Mouse (Mus musculus) liver, adult 2 months (tissue): ENCODE results near the gene Slc25a51. TPM values are rescaled to one million over a fixed set of nuclear protein-coding genes. Genes with fewer than 3 reads are reported as not detected.

Experiments
- DNase-seq: peaks from one replicate; pipeline ENCODE4 v3.0.0-alpha.2; 2011; ENCODE audit warnings: low read depth, low spot score; ENCODE audit errors: extremely low read depth
- H3K27ac ChIP-seq: fragments of 200-500 bp; replicated peaks from 2 replicates; pipeline ENCODE4 v1.5.1; 2012; ENCODE audit warnings: low read depth, mild to moderate bottlenecking, control low read depth, inconsistent platforms, low read length; ENCODE audit not compliant: insufficient read depth
- H3K27me3 ChIP-seq: fragments of 200-500 bp; 2 replicates; pipeline ENCODE4 v1.6.1; 2012; ENCODE audit warnings: mild to moderate bottlenecking, moderate library complexity, low read length, inconsistent platforms; ENCODE audit not compliant: control insufficient read depth, insufficient read depth
- H3K36me3 ChIP-seq: fragments of 200-500 bp; 2 replicates; pipeline ENCODE4 v1.6.1; 2012; ENCODE audit warnings: low read length, inconsistent platforms; ENCODE audit not compliant: control insufficient read depth, insufficient read depth
- H3K4me1 ChIP-seq: fragments of 200-500 bp; 2 replicates; pipeline ENCODE4 v1.6.1; 2011; ENCODE audit warnings: low read length; ENCODE audit not compliant: control insufficient read depth, insufficient read depth
- H3K4me3 ChIP-seq: fragments of 200-500 bp; 2 replicates; pipeline ENCODE4 v1.5.1; 2011; ENCODE audit warnings: low read depth, mild to moderate bottlenecking, control low read depth, low read length, moderate library complexity; ENCODE audit not compliant: insufficient read depth
- H3K79me2 ChIP-seq: fragments of 200-500 bp; 2 replicates; pipeline ENCODE4 v1.6.1; 2012; ENCODE audit warnings: inconsistent platforms, mild to moderate bottlenecking, low read length, moderate library complexity; ENCODE audit not compliant: control insufficient read depth, insufficient read depth
- H3K9ac ChIP-seq: fragments of 200-500 bp; 2 replicates; pipeline ENCODE4 v1.6.1; 2012; ENCODE audit warnings: low read depth, mild to moderate bottlenecking, control low read depth, inconsistent platforms, low read length
- CTCF ChIP-seq: fragments of 200-500 bp; IDR thresholded peaks from 2 replicates; pipeline ENCODE4 v1.5.1; 2011; ENCODE audit warnings: low read depth, low read length, control low read depth
- POLR2A ChIP-seq: fragments of 200-500 bp; IDR thresholded peaks from 2 replicates; pipeline ENCODE4 v1.6.1; 2011; ENCODE audit warnings: low read length, control low read depth; ENCODE audit not compliant: insufficient read depth; ENCODE audit errors: extremely low read depth
- WGBS: fragments of 180-500 bp; shearing (Covaris S2); methylation state at CpG from one replicate; pipeline ENCODE4 v1.1.7; 2018; 5-methylcytosine and 5-hydroxymethylcytosine counted together
- polyA plus RNA-seq: library from polyadenylated mRNA; depleted of rRNA; stranded (reverse); fragments of >200 nt; gene quantifications from 2 replicates; pipeline ENCODE4 v1.2.3, GENCODE M21; 2012
- total RNA-seq: library from RNA; depleted of rRNA; stranded (reverse); fragments of >200 nt; gene quantifications from 2 replicates; pipeline ENCODE4 v1.2.3, GENCODE M21; 2014

Slc25a51 gene
- total and polyA plus RNA-seq, 2 experiments, result 47.5 to 52.9 TPM

GRCm38 (mm10) chr4:45407703-45408334 lies 747 bp downstream of the Slc25a51 start:
- H3K27ac ChIP-seq, result peak overlapping the region; percentile 95
- peak overlapping the region; percentile 99 for H3K9ac ChIP-seq
- DNase-seq, result peak; percentile 94
- peaks cover 31% of the 10 kb centered on the region for H3K4me1 ChIP-seq
- TF ChIP-seq CTCF, result no peak
- no peak for TF ChIP-seq POLR2A
- peaks cover 16% of the 10 kb centered on the region; the same call in 1 of the 2 replicates for H3K36me3 ChIP-seq
- WGBS, result under 1% methylated on average over 19 of the region's 19 CpGs
- H3K27me3 ChIP-seq, result no peaks in the 10 kb centered on the region
- H3K79me2 ChIP-seq, result peaks cover 19% of the 10 kb centered on the region; the same call in 1 of the 2 replicates
- peak overlapping the region; percentile 92 for H3K4me3 ChIP-seq

DNA sequence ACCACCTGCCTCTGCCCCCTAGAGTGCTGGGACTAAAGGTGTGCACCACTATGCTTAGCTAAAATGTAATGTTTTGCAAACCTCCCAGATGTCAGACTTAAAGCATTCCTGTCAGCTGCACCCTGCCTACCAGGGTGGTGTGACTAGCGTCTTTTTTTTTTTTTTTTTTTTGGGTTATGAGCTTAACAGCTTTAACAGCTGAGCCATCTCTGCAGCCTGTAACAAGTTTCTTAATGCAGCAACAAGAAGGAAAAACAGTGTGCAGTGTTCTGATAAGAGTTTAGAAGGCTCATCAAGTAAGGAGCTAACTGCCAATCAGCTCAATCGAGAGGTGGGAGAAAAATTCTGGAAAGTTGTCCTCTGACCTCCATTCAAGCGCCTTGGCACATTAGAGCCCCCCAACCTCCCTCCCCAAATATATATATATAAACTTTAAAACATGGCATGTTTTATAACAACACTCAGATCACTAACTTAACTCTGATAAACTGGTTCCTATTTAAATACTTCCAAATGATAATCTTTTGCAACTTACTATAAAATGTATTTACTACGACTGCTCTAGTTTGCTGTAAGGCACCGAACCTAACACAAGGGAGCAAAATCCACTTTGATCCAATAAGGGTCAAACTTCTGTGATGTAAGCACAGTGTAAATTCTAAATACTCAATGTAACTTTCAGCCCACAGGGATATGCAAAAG lies 1.4 kb downstream of the Slc25a51 start:
- no peaks in the 10 kb centered on the region for H3K27me3 ChIP-seq
- TF ChIP-seq POLR2A, result no peak
- TF ChIP-seq CTCF, result no peak
- H3K9ac ChIP-seq, result peak overlapping the region; percentile 99
- peak overlapping the region; percentile 95 for H3K27ac ChIP-seq
- H3K4me1 ChIP-seq, result peaks cover 29% of the 10 kb centered on the region
- peaks cover 25% of the 10 kb centered on the region; the same call in 1 of the 2 replicates for H3K79me2 ChIP-seq
- DNase-seq, result peak; percentile 47
- 13% methylated on average over 5 of the region's 5 CpGs for WGBS
- peak overlapping the region; percentile 92 for H3K4me3 ChIP-seq
- H3K36me3 ChIP-seq, result peaks cover 19% of the 10 kb centered on the region; the same call in 1 of the 2 replicates

- 44% methylated on average over 7 of the region's 7 CpGs for WGBS
- TF ChIP-seq POLR2A (no peak), CTCF (no peak)
- Histone ChIP-seq H3K4me3 (peak overlapping the region; percentile 92), H3K79me2 (peaks cover 25% of the 10 kb centered on the region; the same call in 1 of the 2 replicates), H3K4me1 (peaks cover 25% of the 10 kb centered on the region), H3K27me3 (no peaks in the 10 kb centered on the region), H3K27ac (peak overlapping the region; percentile 14; the same call in 1 of the 2 replicates), H3K36me3 (peaks cover 22% of the 10 kb centered on the region; the same call in 1 of the 2 replicates), H3K9ac (peak overlapping the region; percentile 75)
- peak; percentile 59 for DNase-seq
Observed at GRCm38 (mm10) chr4:45406397-45406796, 2.2 kb downstream of the Slc25a51 start.

GRCm38 (mm10) chr4:45405315-45405714 lies 3.3 kb downstream of the Slc25a51 start:
- Histone ChIP-seq H3K27ac (no peak overlapping the region), H3K79me2 (peaks cover 25% of the 10 kb centered on the region; the same call in 1 of the 2 replicates), H3K4me1 (peaks cover 20% of the 10 kb centered on the region), H3K27me3 (no peaks in the 10 kb centered on the region), H3K9ac (no peak overlapping the region), H3K36me3 (peaks cover 29% of the 10 kb centered on the region), H3K4me3 (no peak overlapping the region)
- peak; percentile 91 for DNase-seq
- TF ChIP-seq CTCF (no peak), POLR2A (no peak)
- WGBS, result 24% methylated on average over 7 of the region's 7 CpGs

DNA sequence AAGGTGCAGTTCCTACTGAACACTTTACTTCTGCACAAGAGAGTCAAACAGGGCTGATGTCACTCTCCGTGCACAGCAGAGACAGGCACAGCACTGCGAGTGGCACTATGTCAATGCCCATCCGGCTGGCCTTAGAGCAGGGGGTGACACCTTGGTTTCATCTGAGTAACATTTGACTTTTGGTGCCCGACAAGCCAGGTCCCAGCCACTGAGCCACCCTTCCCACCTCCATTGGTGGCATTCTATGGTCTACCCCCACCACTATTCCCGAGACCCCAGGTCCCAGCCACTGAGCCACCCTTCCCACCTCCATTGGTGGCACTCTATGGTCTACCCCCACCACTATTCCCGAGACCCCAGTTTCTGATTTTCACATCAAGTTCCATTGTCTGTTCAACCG lies 4.5 kb downstream of the Slc25a51 start:
- Histone ChIP-seq H3K9ac (no peak overlapping the region), H3K4me3 (no peak overlapping the region)

DNA sequence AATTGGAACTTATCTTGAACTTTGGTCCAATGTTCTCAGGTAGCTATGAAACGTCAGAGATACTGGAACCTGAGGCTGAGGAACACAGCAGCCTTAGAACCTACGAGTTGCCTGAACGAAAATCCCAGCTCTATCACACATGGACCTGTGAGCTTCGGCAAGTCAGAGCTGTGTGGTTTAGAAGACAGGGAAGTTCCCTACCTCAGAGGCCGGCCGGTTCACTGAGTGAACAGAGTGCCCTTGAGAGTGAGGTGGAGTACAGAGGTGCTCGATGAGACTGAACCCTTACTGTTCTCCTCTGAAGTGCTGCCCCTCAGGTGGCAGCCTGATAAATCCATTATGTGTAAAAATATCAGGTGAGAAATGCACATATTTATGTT lies 5.1 kb downstream of the Slc25a51 start:
- Histone ChIP-seq H3K27ac (no peak overlapping the region), H3K36me3 (peaks cover 46% of the 10 kb centered on the region), H3K9ac (no peak overlapping the region), H3K27me3 (no peaks in the 10 kb centered on the region), H3K4me3 (no peak overlapping the region), H3K79me2 (peaks cover 28% of the 10 kb centered on the region; the same call in 1 of the 2 replicates), H3K4me1 (peaks cover 17% of the 10 kb centered on the region)
- 60% methylated on average over 7 of the region's 7 CpGs for WGBS
- peak; percentile 49 for DNase-seq
- TF ChIP-seq POLR2A (no peak), CTCF (no peak)

More for the DNA sequence above, 4.5 kb downstream of the Slc25a51 start:
- H3K27ac ChIP-seq, result no peak overlapping the region
- 92% methylated on average over 7 of the region's 7 CpGs for WGBS
- peaks cover 28% of the 10 kb centered on the region; the same call in 1 of the 2 replicates for H3K79me2 ChIP-seq
- peaks cover 17% of the 10 kb centered on the region for H3K4me1 ChIP-seq
- H3K36me3 ChIP-seq, result peaks cover 40% of the 10 kb centered on the region
- no peaks in the 10 kb centered on the region for H3K27me3 ChIP-seq
- no peak for TF ChIP-seq POLR2A
- TF ChIP-seq CTCF, result no peak
- no peak for DNase-seq
